Mouse (Mus musculus): ENCODE results near the gene Shc3. TPM values are rescaled to one million over a fixed set of nuclear protein-coding genes. Genes with fewer than 3 reads are reported as not detected.

Gene Shc3
- polyA plus RNA-seq, 1 experiment: not detected

DNA sequence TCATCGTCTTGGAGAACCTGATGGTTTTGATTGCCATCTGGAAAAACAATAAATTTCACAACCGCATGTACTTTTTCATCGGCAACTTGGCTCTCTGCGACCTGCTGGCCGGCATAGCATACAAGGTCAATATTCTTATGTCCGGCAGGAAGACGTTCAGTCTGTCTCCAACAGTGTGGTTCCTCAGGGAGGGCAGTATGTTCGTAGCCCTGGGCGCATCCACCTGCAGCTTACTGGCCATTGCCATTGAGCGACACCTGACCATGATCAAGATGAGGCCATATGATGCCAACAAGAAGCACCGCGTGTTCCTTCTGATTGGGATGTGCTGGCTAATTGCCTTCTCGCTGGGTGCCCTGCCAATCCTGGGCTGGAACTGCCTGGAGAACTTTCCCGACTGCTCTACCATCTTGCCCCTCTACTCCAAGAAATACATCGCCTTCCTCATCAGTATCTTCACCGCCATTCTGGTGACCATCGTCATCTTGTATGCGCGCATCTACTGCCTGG, 150.2 kb downstream of the Shc3 start:
- H3K4me3 ChIP-seq (replicated peaks): no peak overlapping the region
- no peaks in the 10 kb centered on the region for H3K36me3 ChIP-seq (ENCODE audit: control insufficient read depth)
- no peaks in the 10 kb centered on the region for H3K4me1 ChIP-seq (ENCODE audit: control insufficient read depth)
- no peak for TF ChIP-seq GATA1 (IDR thresholded peaks at IDR 0.05; ENCODE audit: low read length)
- TF ChIP-seq TAL1 (IDR thresholded peaks at IDR 0.05; ENCODE audit: low read length): no peak
- no peaks in the 10 kb centered on the region for H3K27me3 ChIP-seq (ENCODE audit: control insufficient read depth)
- H3K9me3 ChIP-seq (ENCODE audit: control insufficient read depth, low read length): peaks cover 4% of the 10 kb centered on the region

DNA sequence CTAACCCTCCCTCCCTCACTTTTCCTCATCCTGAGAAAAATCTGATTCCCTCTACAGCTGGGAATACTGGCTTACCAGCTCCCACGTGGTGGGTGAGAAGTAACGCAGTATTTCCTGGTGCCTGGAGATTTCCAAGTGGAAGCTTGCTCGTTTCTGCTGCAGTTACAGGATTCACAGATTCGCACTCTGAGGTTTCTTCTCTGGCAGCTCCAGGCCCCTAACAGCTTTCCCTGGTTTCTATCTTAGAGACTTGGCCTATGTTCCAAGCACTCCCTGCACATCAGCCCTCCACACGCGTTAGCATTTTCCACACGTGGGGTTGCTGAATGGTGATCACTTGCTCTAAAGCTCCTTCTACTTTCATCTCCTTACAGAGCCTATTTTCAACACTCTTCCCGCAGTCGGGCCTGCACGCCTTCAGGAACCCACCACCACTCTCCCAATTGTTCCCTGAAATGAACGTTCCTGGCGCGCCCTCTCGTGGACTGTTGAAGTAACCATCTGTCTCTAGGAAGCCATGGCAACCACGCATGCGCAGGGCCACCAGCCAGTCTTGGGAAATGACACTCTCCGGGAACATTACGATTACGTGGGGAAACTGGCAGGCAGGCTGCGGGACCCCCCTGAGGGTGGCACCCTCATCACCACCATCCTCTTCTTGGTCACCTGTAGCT, 150.8 kb downstream of the Shc3 start:
- Histone ChIP-seq H3K4me1 (ENCODE audit: control insufficient read depth) (no peaks in the 10 kb centered on the region), H3K4me3 (replicated peaks) (no peak overlapping the region), H3K36me3 (ENCODE audit: control insufficient read depth) (no peaks in the 10 kb centered on the region), H3K27me3 (ENCODE audit: control insufficient read depth) (no peaks in the 10 kb centered on the region), H3K9me3 (ENCODE audit: control insufficient read depth, low read length) (peaks cover 4% of the 10 kb centered on the region)
- no peak for TF ChIP-seq TAL1 (IDR thresholded peaks at IDR 0.05; ENCODE audit: low read length)
- no peak for TF ChIP-seq GATA1 (IDR thresholded peaks at IDR 0.05; ENCODE audit: low read length)

DNA sequence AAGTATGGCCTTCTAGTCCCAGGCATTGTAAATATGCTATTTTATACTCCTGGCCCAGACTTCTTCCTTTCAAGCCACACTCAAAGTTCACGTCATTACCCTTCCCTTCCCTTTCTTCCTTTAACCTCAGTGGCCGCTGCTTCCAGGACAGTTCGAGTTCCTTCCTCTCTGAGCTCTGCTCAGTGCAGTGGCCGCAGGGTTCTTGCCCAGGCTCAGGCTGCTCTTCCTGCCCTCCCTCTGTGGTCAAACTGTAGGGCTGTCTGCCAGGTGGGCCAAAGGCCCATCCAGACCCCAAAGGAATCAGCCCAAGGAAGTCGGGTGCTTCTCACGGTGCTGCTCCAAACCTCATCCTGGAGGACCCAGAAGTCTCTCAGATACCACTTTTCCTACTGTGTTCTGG, 151.4 kb downstream of the Shc3 start:
- Histone ChIP-seq H3K27me3 (ENCODE audit: control insufficient read depth) (no peaks in the 10 kb centered on the region), H3K4me3 (replicated peaks) (no peak overlapping the region), H3K9me3 (ENCODE audit: control insufficient read depth, low read length) (peaks cover 4% of the 10 kb centered on the region), H3K4me1 (ENCODE audit: control insufficient read depth) (no peaks in the 10 kb centered on the region), H3K36me3 (ENCODE audit: control insufficient read depth) (no peaks in the 10 kb centered on the region)
- TF ChIP-seq TAL1 (IDR thresholded peaks at IDR 0.05; ENCODE audit: low read length): no peak
- no peak for TF ChIP-seq GATA1 (IDR thresholded peaks at IDR 0.05; ENCODE audit: low read length)

DNA sequence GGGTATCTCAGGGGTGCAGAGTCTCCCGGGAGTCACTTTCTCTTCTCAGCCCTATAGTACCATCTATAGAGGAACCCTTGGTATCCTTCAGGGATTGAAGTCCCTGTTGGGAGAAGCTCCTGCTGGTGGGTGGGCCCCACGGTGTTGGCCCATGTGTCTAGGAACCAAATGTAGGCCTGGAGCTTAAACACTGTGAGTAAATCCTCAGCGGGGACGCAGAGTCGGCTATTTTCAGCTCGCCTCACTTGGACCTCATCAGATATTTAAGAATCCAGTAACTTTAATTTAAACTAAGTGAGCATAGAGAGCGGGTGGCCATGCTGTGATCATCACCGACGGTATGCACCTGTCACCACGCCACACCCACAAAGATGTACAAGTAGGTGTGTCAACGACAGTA, 152.5 kb downstream of the Shc3 start:
- H3K27me3 ChIP-seq (ENCODE audit: control insufficient read depth): no peaks in the 10 kb centered on the region
- H3K4me1 ChIP-seq (ENCODE audit: control insufficient read depth): no peaks in the 10 kb centered on the region

DNA sequence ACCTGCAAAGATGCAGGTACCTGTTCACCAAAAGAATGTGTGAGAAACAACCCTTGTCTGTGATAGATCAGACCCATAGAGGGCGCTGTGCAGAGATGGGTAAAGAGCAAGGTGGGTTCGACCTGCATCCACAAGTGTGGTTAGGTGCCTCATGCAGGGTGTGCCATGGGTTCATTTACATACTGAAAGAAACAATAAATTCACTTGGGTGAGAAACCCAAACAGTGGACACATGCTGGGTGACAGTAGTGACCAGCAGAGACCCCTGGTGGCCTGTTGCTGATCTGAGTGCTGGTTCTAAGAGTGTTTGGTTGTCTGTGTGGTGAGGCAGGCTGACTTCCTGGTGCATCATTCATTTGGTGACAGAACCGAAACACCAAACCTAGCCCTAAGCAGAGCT, 155.8 kb downstream of the Shc3 start:
- peaks cover 4% of the 10 kb centered on the region for H3K9me3 ChIP-seq (ENCODE audit: control insufficient read depth, low read length)
- TF ChIP-seq GATA1 (IDR thresholded peaks at IDR 0.05; ENCODE audit: low read length) (no peak), TAL1 (IDR thresholded peaks at IDR 0.05; ENCODE audit: low read length) (no peak)

More for the DNA sequence above, 152.5 kb downstream of the Shc3 start:
- no peaks in the 10 kb centered on the region for H3K36me3 ChIP-seq (ENCODE audit: control insufficient read depth)
- no peak overlapping the region for H3K4me3 ChIP-seq (replicated peaks)
- peaks cover 4% of the 10 kb centered on the region for H3K9me3 ChIP-seq (ENCODE audit: control insufficient read depth, low read length)
- TF ChIP-seq TAL1 (IDR thresholded peaks at IDR 0.05; ENCODE audit: low read length) (no peak), GATA1 (IDR thresholded peaks at IDR 0.05; ENCODE audit: low read length) (no peak)

DNA sequence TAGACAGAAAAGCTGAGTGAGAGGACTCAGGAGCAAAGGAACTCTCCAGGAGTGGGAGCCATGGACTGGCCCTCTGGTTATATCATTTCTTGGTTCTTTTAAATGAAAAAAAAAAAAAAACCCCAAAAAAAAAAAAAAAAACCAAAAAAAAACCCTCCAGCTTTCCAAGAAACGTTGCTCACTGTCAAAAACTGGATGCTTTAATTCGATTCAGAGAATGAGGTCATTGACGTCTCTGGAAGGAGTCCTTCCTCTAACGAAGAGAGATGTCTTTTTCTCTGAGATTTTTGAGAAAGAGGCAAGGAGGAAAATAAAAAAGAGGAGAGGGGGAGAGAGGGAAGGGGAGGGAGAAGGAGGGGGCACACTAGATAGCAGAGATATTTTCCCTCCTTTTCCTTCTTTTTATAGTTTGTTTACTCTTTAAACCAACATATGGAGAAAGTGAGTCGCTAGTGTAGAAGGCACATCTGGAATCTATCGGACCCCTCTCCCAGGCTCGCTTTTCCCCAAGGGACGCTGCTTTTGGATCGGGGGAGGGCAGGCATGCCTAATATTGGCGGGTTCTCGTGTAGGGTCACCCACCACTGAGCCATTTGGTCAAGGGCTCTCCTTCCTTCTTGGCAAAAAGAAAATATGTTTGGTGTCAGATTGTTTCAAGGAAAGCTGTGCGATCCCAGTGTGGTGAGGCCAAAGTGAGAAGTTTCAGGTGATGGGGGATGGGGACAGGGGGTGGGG, 157.4 kb downstream of the Shc3 start:
- peaks cover 4% of the 10 kb centered on the region for H3K9me3 ChIP-seq (ENCODE audit: control insufficient read depth, low read length)
- no peak overlapping the region for H3K4me3 ChIP-seq (replicated peaks)
- TF ChIP-seq GATA1 (IDR thresholded peaks at IDR 0.05; ENCODE audit: low read length): no peak
- TF ChIP-seq TAL1 (IDR thresholded peaks at IDR 0.05; ENCODE audit: low read length): no peak
- peaks cover 35% of the 10 kb centered on the region for H3K27me3 ChIP-seq (ENCODE audit: control insufficient read depth)
- no peaks in the 10 kb centered on the region for H3K36me3 ChIP-seq (ENCODE audit: control insufficient read depth)
- H3K4me1 ChIP-seq (ENCODE audit: control insufficient read depth): no peaks in the 10 kb centered on the region

More for the DNA sequence above, 155.8 kb downstream of the Shc3 start:
- H3K4me3 ChIP-seq (replicated peaks): no peak overlapping the region
- no peaks in the 10 kb centered on the region for H3K36me3 ChIP-seq (ENCODE audit: control insufficient read depth)
- H3K27me3 ChIP-seq (ENCODE audit: control insufficient read depth): peaks cover 19% of the 10 kb centered on the region
- no peaks in the 10 kb centered on the region for H3K4me1 ChIP-seq (ENCODE audit: control insufficient read depth)

DNA sequence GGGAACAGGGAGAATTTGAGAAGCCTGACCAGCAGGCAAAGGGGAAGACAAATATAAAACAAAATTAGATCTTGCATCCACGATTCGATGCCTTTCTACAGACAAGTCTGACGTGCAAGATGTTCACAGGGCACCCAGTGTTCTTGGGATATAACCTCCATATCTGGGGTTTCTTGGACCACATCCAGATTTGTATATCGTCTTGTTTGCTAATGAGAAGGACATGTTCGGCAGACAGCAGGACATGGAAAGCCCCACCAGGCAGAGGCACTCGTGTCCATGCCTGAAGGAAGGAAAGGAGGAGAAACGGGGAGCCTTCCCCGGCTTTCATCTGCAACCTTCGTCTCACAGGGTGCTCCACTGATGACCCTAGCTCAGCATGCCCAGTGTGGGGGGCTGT, 158.0 kb downstream of the Shc3 start:
- peaks cover 4% of the 10 kb centered on the region for H3K9me3 ChIP-seq (ENCODE audit: control insufficient read depth, low read length)
- no peaks in the 10 kb centered on the region for H3K4me1 ChIP-seq (ENCODE audit: control insufficient read depth)
- no peak overlapping the region for H3K4me3 ChIP-seq (replicated peaks)
- peaks cover 37% of the 10 kb centered on the region for H3K27me3 ChIP-seq (ENCODE audit: control insufficient read depth)
- no peak for TF ChIP-seq GATA1 (IDR thresholded peaks at IDR 0.05; ENCODE audit: low read length)
- no peak for TF ChIP-seq TAL1 (IDR thresholded peaks at IDR 0.05; ENCODE audit: low read length)
- no peaks in the 10 kb centered on the region for H3K36me3 ChIP-seq (ENCODE audit: control insufficient read depth)

DNA sequence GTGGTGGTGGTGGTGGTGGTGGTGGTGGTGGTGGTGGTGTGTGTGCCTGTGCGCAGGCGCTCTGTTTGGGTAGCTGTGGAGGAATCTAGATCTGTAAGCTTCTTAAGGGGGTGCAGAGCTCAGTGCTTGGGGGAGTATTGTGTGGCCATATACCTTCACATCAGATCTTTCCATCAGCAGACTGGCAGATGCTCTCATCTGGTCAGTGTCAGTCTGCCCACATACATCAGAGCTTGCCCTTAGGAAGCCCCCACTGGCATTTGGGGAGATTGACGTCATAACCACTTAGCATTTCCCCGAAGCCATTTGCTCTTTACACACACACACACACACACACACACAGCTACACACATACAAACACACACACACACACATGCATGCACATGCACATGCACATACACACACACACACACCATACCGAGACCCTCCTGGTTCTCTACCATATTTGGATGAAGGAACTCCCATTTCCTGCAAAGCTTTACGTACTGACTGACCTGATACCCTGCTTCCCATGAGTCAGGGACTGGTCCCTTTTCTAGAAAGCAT, 159.2 kb downstream of the Shc3 start:
- Histone ChIP-seq H3K4me1 (ENCODE audit: control insufficient read depth) (no peaks in the 10 kb centered on the region), H3K4me3 (replicated peaks) (no peak overlapping the region), H3K27me3 (ENCODE audit: control insufficient read depth) (peaks cover 37% of the 10 kb centered on the region), H3K9me3 (ENCODE audit: control insufficient read depth, low read length) (peaks cover 4% of the 10 kb centered on the region), H3K36me3 (ENCODE audit: control insufficient read depth) (no peaks in the 10 kb centered on the region)
- no peak for TF ChIP-seq TAL1 (IDR thresholded peaks at IDR 0.05; ENCODE audit: low read length)

DNA sequence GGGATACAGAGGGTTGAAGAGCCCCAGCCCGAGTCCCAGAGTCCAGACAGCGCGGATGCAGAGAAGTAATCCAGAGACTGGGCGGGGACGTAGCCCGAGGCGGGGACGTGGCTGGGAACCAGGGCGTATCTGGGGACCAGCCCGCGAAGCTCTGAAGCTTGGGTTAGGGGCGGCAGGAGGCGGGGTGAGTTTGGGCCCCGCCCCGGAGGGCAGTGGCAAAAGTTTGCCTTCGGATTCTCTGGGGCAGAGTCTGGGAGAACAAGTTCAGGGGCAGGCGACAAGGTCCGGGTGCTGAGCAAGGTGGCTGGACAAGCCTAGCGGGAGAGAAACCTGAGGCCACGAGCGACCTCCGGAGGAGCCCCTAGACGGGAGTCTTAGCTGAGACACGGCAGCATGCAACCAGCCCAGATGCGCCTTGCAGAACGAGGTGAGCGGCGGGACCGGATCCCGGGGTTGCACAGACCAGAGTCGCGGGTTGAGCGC, 160.7 kb downstream of the Shc3 start, which contains the start of gene S1pr3:
Gene S1pr3, plus strand, starts transcription at position 121 of the 483 bp plus-strand sequence.
- Histone ChIP-seq H3K9me3 (ENCODE audit: control insufficient read depth, low read length) (no peaks in the 10 kb centered on the region), H3K36me3 (ENCODE audit: control insufficient read depth) (no peaks in the 10 kb centered on the region), H3K4me1 (ENCODE audit: control insufficient read depth) (no peaks in the 10 kb centered on the region), H3K27me3 (ENCODE audit: control insufficient read depth) (peaks cover 37% of the 10 kb centered on the region), H3K4me3 (replicated peaks) (no peak within 1 kb of the TSS)
- TF ChIP-seq GATA1 (IDR thresholded peaks at IDR 0.05; ENCODE audit: low read length) (no peak), TAL1 (IDR thresholded peaks at IDR 0.05; ENCODE audit: low read length) (no peak)

All from erythroblast, embryonic 14.5 days (primary cell).